Comparison of ENCODE assay signal across 17 mouse cellular contexts in genomic region chr8:57528036-57528435, GRCm38 (mm10).
"Had no signal": no experiment of that assay in that cellular context is flagged by ENCODE, and none has a peak within 500 bp of the region (broad histone marks: within the 10 kb centered on the region; RNA-seq: fewer than 3 reads in every experiment).

No protein-coding gene starts in this region.

- H3K9ac ChIP-seq: neural tube, embryonic 12.5 days; neural tube, embryonic 13.5 days; neural tube, embryonic 15.5 days; stomach, embryonic 15.5 days had no signal

- H3K9me3 ChIP-seq: neural tube, embryonic 12.5 days; neural tube, embryonic 13.5 days; neural tube, embryonic 15.5 days; stomach, embryonic 15.5 days had no signal

- H3K27me3 ChIP-seq: neural tube, embryonic 12.5 days; neural tube, embryonic 13.5 days; neural tube, embryonic 15.5 days; stomach, embryonic 15.5 days had no signal

- H3K4me1 ChIP-seq: neural tube, embryonic 12.5 days; neural tube, embryonic 15.5 days; stomach, embryonic 15.5 days had no signal

- H3K36me3 ChIP-seq: neural tube, embryonic 12.5 days; neural tube, embryonic 15.5 days had no signal

- H3K4me2 ChIP-seq: neural tube, embryonic 12.5 days; neural tube, embryonic 13.5 days; neural tube, embryonic 15.5 days; stomach, embryonic 15.5 days had no signal

- H3K27ac ChIP-seq: neural tube, embryonic 12.5 days; neural tube, embryonic 13.5 days; neural tube, embryonic 15.5 days; stomach, embryonic 15.5 days; stomach, postnatal 0 days had no signal

- H3K4me3 ChIP-seq: neural tube, embryonic 12.5 days; neural tube, embryonic 13.5 days; neural tube, embryonic 15.5 days; stomach, embryonic 15.5 days had no signal

- DNase-seq: retina, postnatal 1 day; right cerebral cortex, adult 18-20 months; right cerebral cortex, postnatal 14 days; right cerebral cortex, postnatal 25 days; right cerebral cortex, postnatal 4 days; spleen, adult 18-20 months; thymus, adult 18-20 months; thymus, adult 2 months; thymus, postnatal 14 days; thymus, postnatal 25 days; thymus, postnatal 36 days; thymus, postnatal 4 days had no signal
